Mouse (Mus musculus) spleen, adult 2 months (tissue): ENCODE data around the gene Prkaa2. TPM values are rescaled to one million over a fixed set of nuclear protein-coding genes. Genes with fewer than 3 reads are reported as not detected.
"Not testable (repeated sequence)": the region's sequence is repeated elsewhere in the genome, so short reads cannot be mapped to it uniquely, and the experiment has no call there.

Experiments used
- DNase-seq, 2 experiments: peaks; one replicate each; pipeline versions ENCODE4 v3.0.0 to v3.0.0-alpha.2; 2012 to 2021; ENCODE audit warnings: low spot score in 2 of 2, low read depth in 1 of 2
- H3K27ac ChIP-seq: fragments of 200-500 bp; 2 replicates; pipeline ENCODE4 v1.5.1; 2012; ENCODE audit warnings: low read length, inconsistent platforms; ENCODE audit not compliant: insufficient read depth
- H3K27me3 ChIP-seq: fragments of 200-500 bp; 2 replicates; pipeline ENCODE4 v1.6.1; 2012; ENCODE audit warnings: mild to moderate bottlenecking, moderate library complexity, low read length, inconsistent platforms; ENCODE audit not compliant: control insufficient read depth, insufficient read depth
- H3K36me3 ChIP-seq: fragments of 200-500 bp; 2 replicates; pipeline ENCODE4 v1.6.1; 2012; ENCODE audit warnings: mild to moderate bottlenecking, low read length, inconsistent platforms; ENCODE audit not compliant: control insufficient read depth, insufficient read depth
- H3K4me1 ChIP-seq: fragments of 200-500 bp; 2 replicates; pipeline ENCODE4 v1.6.1; 2011; ENCODE audit warnings: inconsistent platforms; ENCODE audit not compliant: control insufficient read depth, insufficient read depth, insufficient read length
- H3K4me3 ChIP-seq: fragments of 200-500 bp; 2 replicates; pipeline ENCODE4 v1.5.1; 2011; ENCODE audit warnings: mild to moderate bottlenecking, inconsistent platforms; ENCODE audit not compliant: insufficient read depth, insufficient read length; ENCODE audit errors: extremely low read depth
- CTCF ChIP-seq: fragments of 200-500 bp; IDR thresholded peaks from 2 replicates; pipeline ENCODE4 v1.5.1; 2011; ENCODE audit warnings: mild to moderate bottlenecking, inconsistent platforms; ENCODE audit not compliant: insufficient read depth, insufficient read length, insufficient replicate concordance; ENCODE audit errors: extremely low read depth
- POLR2A ChIP-seq: fragments of 200-500 bp; IDR thresholded peaks from 2 replicates; pipeline ENCODE4 v1.6.1; 2011; ENCODE audit warnings: low read depth, low read length, inconsistent platforms
- WGBS: fragments of 180-500 bp; shearing (Covaris S2); methylation state at CpG from one replicate; pipeline ENCODE4 v1.1.7; 2018; 5-methylcytosine and 5-hydroxymethylcytosine counted together
- polyA plus RNA-seq: library from polyadenylated mRNA; depleted of rRNA; stranded (reverse); fragments of >200 nt; gene quantifications from 2 replicates; pipeline ENCODE4 v1.2.3, GENCODE M21; 2012

The Prkaa2 gene
- polyA plus RNA-seq, 1 experiment, result 0.14 TPM

GRCm38 (mm10) chr4:105027278-105027677, 82.4 kb downstream of the Prkaa2 start:
- DNase-seq, result no peak
- no peaks in the 10 kb centered on the region for H3K27me3 ChIP-seq
- H3K36me3 ChIP-seq, result no peaks in the 10 kb centered on the region
- H3K4me3 ChIP-seq, result no peak overlapping the region
- WGBS, result 88% methylated on average over 6 of the region's 6 CpGs
- TF ChIP-seq CTCF (no peak), POLR2A (no peak)
- no peaks in the 10 kb centered on the region for H3K4me1 ChIP-seq
- no peak overlapping the region for H3K27ac ChIP-seq

GRCm38 (mm10) chr4:105016006-105016613, 93.6 kb downstream of the Prkaa2 start:
- no peak for DNase-seq
- Histone ChIP-seq H3K4me1 (no peaks in the 10 kb centered on the region), H3K4me3 (no peak overlapping the region), H3K36me3 (no peaks in the 10 kb centered on the region), H3K27ac (no peak overlapping the region), H3K27me3 (no peaks in the 10 kb centered on the region)
- 74% methylated on average over 4 of the region's 4 CpGs for WGBS
- no peak for TF ChIP-seq CTCF
- TF ChIP-seq POLR2A, result no peak

- TF ChIP-seq POLR2A (no peak), CTCF (no peak)
- Histone ChIP-seq H3K4me3 (no peak overlapping the region), H3K4me1 (no peaks in the 10 kb centered on the region), H3K36me3 (no peaks in the 10 kb centered on the region), H3K27ac (no peak overlapping the region), H3K27me3 (no peaks in the 10 kb centered on the region)
- no peak for DNase-seq
- WGBS, result 91% methylated on average over 6 of the region's 6 CpGs
These were observed 94.2 kb downstream of the Prkaa2 start for GRCm38 (mm10) chr4:105015496-105015895.

GRCm38 (mm10) chr4:105013718-105014117, 96.0 kb downstream of the Prkaa2 start:
- no peak for DNase-seq
- no peaks in the 10 kb centered on the region for H3K27me3 ChIP-seq
- 79% methylated on average over 7 of the region's 7 CpGs for WGBS
- TF ChIP-seq CTCF, result no peak
- no peak for TF ChIP-seq POLR2A
- no peak overlapping the region for H3K27ac ChIP-seq
- H3K4me1 ChIP-seq, result no peaks in the 10 kb centered on the region
- no peaks in the 10 kb centered on the region for H3K36me3 ChIP-seq
- H3K4me3 ChIP-seq, result no peak overlapping the region

- no peak overlapping the region for H3K4me3 ChIP-seq
- H3K27me3 ChIP-seq, result no peaks in the 10 kb centered on the region
- peaks cover 2% of the 10 kb centered on the region; the same call in 1 of the 2 replicates for H3K4me1 ChIP-seq
- TF ChIP-seq CTCF, result no peak
- TF ChIP-seq POLR2A, result no peak
- no peak for DNase-seq
- H3K27ac ChIP-seq, result no peak overlapping the region
- H3K36me3 ChIP-seq, result no peaks in the 10 kb centered on the region
- 19% methylated on average over 4 of the region's 4 CpGs for WGBS
These were observed 102.2 kb downstream of the Prkaa2 start for GRCm38 (mm10) chr4:105007360-105008018.

GRCm38 (mm10) chr4:105004649-105005048, 105.0 kb downstream of the Prkaa2 start:
- not testable (repeated sequence) for H3K4me1 ChIP-seq, H3K27me3 ChIP-seq, DNase-seq, H3K36me3 ChIP-seq, H3K4me3 ChIP-seq, H3K27ac ChIP-seq
- WGBS, result 93% methylated on average over 12 of the region's 12 CpGs

GRCm38 (mm10) chr4:105004135-105004534, 105.6 kb downstream of the Prkaa2 start:
- Histone ChIP-seq H3K4me1 (peaks cover 2% of the 10 kb centered on the region; the same call in 1 of the 2 replicates), H3K4me3 (no peak overlapping the region), H3K36me3 (no peaks in the 10 kb centered on the region), H3K27me3 (no peaks in the 10 kb centered on the region), H3K27ac (no peak overlapping the region)
- 80% methylated on average over 8 of the region's 8 CpGs for WGBS
- DNase-seq, result no peak
- no peak for TF ChIP-seq CTCF
- no peak for TF ChIP-seq POLR2A
